Mouse (Mus musculus) megakaryocyte-erythroid progenitor cell, adult 5-6 weeks (primary cell): ENCODE data around the gene Ccdc85b. TPM values are rescaled to one million over a fixed set of nuclear protein-coding genes. Genes with fewer than 3 reads are reported as not detected.

Source experiments
- ATAC-seq: replicated peaks from 2 replicates; pipeline ENCODE4 v1.8.0; 2016; ENCODE audit warnings: mild to moderate bottlenecking, inconsistent platforms; ENCODE audit not compliant: severe bottlenecking, poor library complexity, low FRiP score, low TSS enrichment
- total RNA-seq, 2 experiments: library from RNA; stranded (forward) in 1 of 2; stranded (reverse) in 1 of 2; fragments of 200-1000, 215-1000 nt in 1 of 2; fragments of >200 nt in 1 of 2; fragmentation: Nextera tagmentation in 1 of 2; gene quantifications; 2 replicates each; pipeline ENCODE4 v1.2.3; 2014 to 2017

The Ccdc85b gene
- total RNA-seq, 2 experiments from 2014 or later = 2.1 to 2.9 TPM

GRCm38 (mm10) chr19:5408057-5409001 lies 49.4 kb downstream of the Ccdc85b start:
- ATAC-seq = no peak

GRCm38 (mm10) chr19:5407133-5407532 lies 50.6 kb downstream of the Ccdc85b start:
- peak; percentile 73 for ATAC-seq

DNA sequence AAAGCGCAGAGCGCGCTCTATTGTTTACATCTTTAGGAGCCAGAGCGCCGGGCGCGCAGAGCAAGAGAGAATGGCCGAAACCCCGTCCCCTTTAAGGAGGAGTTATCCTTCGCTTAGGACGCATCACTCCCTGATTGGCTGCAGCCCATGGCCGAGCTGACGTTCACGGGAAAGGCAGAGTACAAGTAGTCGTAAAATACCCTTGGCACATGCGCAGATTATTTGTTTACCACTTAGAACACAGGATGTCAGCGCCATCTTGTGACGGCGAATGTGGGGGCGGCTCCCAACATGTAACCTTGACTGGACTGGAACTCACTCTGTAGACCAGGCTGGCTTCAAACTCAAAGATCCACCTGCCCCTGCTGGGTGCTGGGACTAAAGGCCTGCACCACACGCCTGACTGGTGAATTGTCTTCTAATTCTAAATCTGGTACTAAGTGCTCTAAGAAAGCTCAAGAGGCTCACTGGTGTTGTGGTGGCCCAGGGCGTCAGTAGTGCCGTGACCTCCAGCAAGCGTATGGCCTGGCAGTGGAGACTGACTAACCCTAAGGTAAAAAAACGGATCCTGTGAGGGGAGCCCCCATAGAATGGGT lies 51.1 kb downstream of the Ccdc85b start:
- ATAC-seq = peak; percentile 48

- ATAC-seq = peak; percentile 62
These were observed 51.8 kb downstream of the Ccdc85b start for GRCm38 (mm10) chr19:5405924-5406323.

Other genes starting within 250 kb of the Ccdc85b start
- 44.9 and 52.2 TPM in 2 replicates for gene Pacs1, start 184.8 kb downstream of the Ccdc85b start, total RNA-seq (2014; fragmentation: Nextera tagmentation)
- 10.1 and 12.4 TPM in 2 replicates for gene Pacs1, start 184.8 kb downstream of the Ccdc85b start, total RNA-seq (2017)
- gene Sf3b2, start 162.4 kb downstream of the Ccdc85b start, total RNA-seq (2014; fragmentation: Nextera tagmentation) = 181 and 235 TPM in 2 replicates
- 274 and 277 TPM in 2 replicates for gene Sf3b2, start 162.4 kb downstream of the Ccdc85b start, total RNA-seq (2017)
- gene Gal3st3, start 159.6 kb downstream of the Ccdc85b start, total RNA-seq (2014; fragmentation: Nextera tagmentation) = not detected in 2 replicates
- gene Gal3st3, start 159.6 kb downstream of the Ccdc85b start, total RNA-seq (2017) = not detected in 2 replicates
- gene Catsper1, start 122.2 kb downstream of the Ccdc85b start, total RNA-seq (2014; fragmentation: Nextera tagmentation) = not detected in 2 replicates
- gene Catsper1, start 122.2 kb downstream of the Ccdc85b start, total RNA-seq (2017) = not detected in 2 replicates
- gene Cst6, start 108.3 kb downstream of the Ccdc85b start, total RNA-seq (2014; fragmentation: Nextera tagmentation) = not detected in 2 replicates
- gene Cst6, start 108.3 kb downstream of the Ccdc85b start, total RNA-seq (2017) = not detected in 2 replicates
- gene Eif1ad, start 91.2 kb downstream of the Ccdc85b start, total RNA-seq (2014; fragmentation: Nextera tagmentation) = 50.1 and 56.4 TPM in 2 replicates
- 54.6 and 60.4 TPM in 2 replicates for gene Eif1ad, start 91.2 kb downstream of the Ccdc85b start, total RNA-seq (2017)
- gene Banf1, start 90.7 kb downstream of the Ccdc85b start, total RNA-seq (2014; fragmentation: Nextera tagmentation) = 502 and 521 TPM in 2 replicates
- 59.8 and 86.9 TPM in 2 replicates for gene Banf1, start 90.7 kb downstream of the Ccdc85b start, total RNA-seq (2017)
- gene Sart1, start 69.2 kb downstream of the Ccdc85b start, total RNA-seq (2014; fragmentation: Nextera tagmentation) = 59.4 and 92.4 TPM in 2 replicates
- gene Sart1, start 69.2 kb downstream of the Ccdc85b start, total RNA-seq (2017) = 82.3 and 123 TPM in 2 replicates
- not detected in 2 replicates for gene Tsga10ip, start 55.4 kb downstream of the Ccdc85b start, total RNA-seq (2014; fragmentation: Nextera tagmentation)
- gene Tsga10ip, start 55.4 kb downstream of the Ccdc85b start, total RNA-seq (2017) = not detected in 2 replicates
- gene Drap1, start 32.9 kb downstream of the Ccdc85b start, total RNA-seq (2014; fragmentation: Nextera tagmentation) = 167 and 178 TPM in 2 replicates
- gene Drap1, start 32.9 kb downstream of the Ccdc85b start, total RNA-seq (2017) = 102 and 143 TPM in 2 replicates
- gene AI837181, start 32.8 kb downstream of the Ccdc85b start, total RNA-seq (2014; fragmentation: Nextera tagmentation) = 33.1 and 34.7 TPM in 2 replicates
- 5.7 and 11.1 TPM in 2 replicates for gene AI837181, start 32.8 kb downstream of the Ccdc85b start, total RNA-seq (2017)
- gene Fosl1, start 10.3 kb downstream of the Ccdc85b start, total RNA-seq (2014; fragmentation: Nextera tagmentation) = 0.66 and 1.1 TPM in 2 replicates
- gene Fosl1, start 10.3 kb downstream of the Ccdc85b start, total RNA-seq (2017) = 0.30 and 1.9 TPM in 2 replicates
- gene Fibp, start 2.7 kb upstream of the Ccdc85b start, total RNA-seq (2014; fragmentation: Nextera tagmentation) = 54.4 and 96.5 TPM in 2 replicates
- 40.7 and 51.8 TPM in 2 replicates for gene Fibp, start 2.7 kb upstream of the Ccdc85b start, total RNA-seq (2017)
- 4.9 and 10.5 TPM in 2 replicates for gene Ctsw, start 10.6 kb upstream of the Ccdc85b start, total RNA-seq (2014; fragmentation: Nextera tagmentation)
- 0.53 and 8.4 TPM in 2 replicates for gene Ctsw, start 10.6 kb upstream of the Ccdc85b start, total RNA-seq (2017)
- gene Efemp2, start 16.1 kb upstream of the Ccdc85b start, total RNA-seq (2014; fragmentation: Nextera tagmentation) = 2.3 TPM in 1 of 2 replicates, not detected in the other
- not detected in 2 replicates for gene Efemp2, start 16.1 kb upstream of the Ccdc85b start, total RNA-seq (2017)
- gene Mus81, start 30.5 kb upstream of the Ccdc85b start, total RNA-seq (2014; fragmentation: Nextera tagmentation) = 24.6 and 40.6 TPM in 2 replicates
- 6.4 and 11.4 TPM in 2 replicates for gene Mus81, start 30.5 kb upstream of the Ccdc85b start, total RNA-seq (2017)
- gene Cfl1, start 32.6 kb upstream of the Ccdc85b start, total RNA-seq (2014; fragmentation: Nextera tagmentation) = 862 and 969 TPM in 2 replicates
- gene Cfl1, start 32.6 kb upstream of the Ccdc85b start, total RNA-seq (2017) = 783 and 1,100 TPM in 2 replicates
- gene 1700020D05Rik, start 45.9 kb upstream of the Ccdc85b start, total RNA-seq (2014; fragmentation: Nextera tagmentation) = 1.6 and 4.6 TPM in 2 replicates
- gene 1700020D05Rik, start 45.9 kb upstream of the Ccdc85b start, total RNA-seq (2017) = 0.88 TPM in 1 of 2 replicates, not detected in the other
- gene Snx32, start 52.6 kb upstream of the Ccdc85b start, total RNA-seq (2014; fragmentation: Nextera tagmentation) = 6.6 TPM in 2 replicates
- 0.61 and 4.6 TPM in 2 replicates for gene Snx32, start 52.6 kb upstream of the Ccdc85b start, total RNA-seq (2017)
- not detected in 2 replicates for gene Ovol1, start 102.8 kb upstream of the Ccdc85b start, total RNA-seq (2014; fragmentation: Nextera tagmentation)
- gene Ovol1, start 102.8 kb upstream of the Ccdc85b start, total RNA-seq (2017) = not detected in 2 replicates
- 4.0 and 5.5 TPM in 2 replicates for gene Ap5b1, start 110.1 kb upstream of the Ccdc85b start, total RNA-seq (2014; fragmentation: Nextera tagmentation)
- 1.4 and 4.3 TPM in 2 replicates for gene Ap5b1, start 110.1 kb upstream of the Ccdc85b start, total RNA-seq (2017)
- 173 and 247 TPM in 2 replicates for gene Rnaseh2c, start 144.0 kb upstream of the Ccdc85b start, total RNA-seq (2014; fragmentation: Nextera tagmentation)
- gene Rnaseh2c, start 144.0 kb upstream of the Ccdc85b start, total RNA-seq (2017) = 72.8 and 97.8 TPM in 2 replicates
- 46.2 and 55.6 TPM in 2 replicates for gene Kat5, start 152.3 kb upstream of the Ccdc85b start, total RNA-seq (2014; fragmentation: Nextera tagmentation)
- gene Kat5, start 152.3 kb upstream of the Ccdc85b start, total RNA-seq (2017) = 60.7 and 86.1 TPM in 2 replicates
- gene Rela, start 179.6 kb upstream of the Ccdc85b start, total RNA-seq (2014; fragmentation: Nextera tagmentation) = 64.8 and 66.0 TPM in 2 replicates
- gene Rela, start 179.6 kb upstream of the Ccdc85b start, total RNA-seq (2017) = 36.1 and 49.7 TPM in 2 replicates
- 44.7 and 51.2 TPM in 2 replicates for gene Sipa1, start 205.8 kb upstream of the Ccdc85b start, total RNA-seq (2014; fragmentation: Nextera tagmentation)
- gene Sipa1, start 205.8 kb upstream of the Ccdc85b start, total RNA-seq (2017) = 16.4 and 16.5 TPM in 2 replicates
- gene Map3k11, start 230.8 kb upstream of the Ccdc85b start, total RNA-seq (2014; fragmentation: Nextera tagmentation) = 17.8 and 18.3 TPM in 2 replicates
- gene Map3k11, start 230.8 kb upstream of the Ccdc85b start, total RNA-seq (2017) = 10.9 and 15.8 TPM in 2 replicates
- gene Pcnx3, start 231.0 kb upstream of the Ccdc85b start, total RNA-seq (2014; fragmentation: Nextera tagmentation) = 55.8 and 72.0 TPM in 2 replicates
- 8.2 and 14.4 TPM in 2 replicates for gene Pcnx3, start 231.0 kb upstream of the Ccdc85b start, total RNA-seq (2017)
- not detected in 2 replicates for gene Kcnk7, start 246.5 kb upstream of the Ccdc85b start, total RNA-seq (2014; fragmentation: Nextera tagmentation)
- gene Kcnk7, start 246.5 kb upstream of the Ccdc85b start, total RNA-seq (2017) = 0.19 TPM in 1 of 2 replicates, not detected in the other